Mouse (Mus musculus): ENCODE results near the gene Hikeshi.

GRCm38 (mm10) chr7:89891856-89892255 is 49.1 kb downstream of the Hikeshi start:
- TF ChIP-seq CTCF (IDR thresholded peaks at IDR 0.05; ENCODE audit: extremely low read depth, insufficient read length, insufficient replicate concordance, low read depth, low read length) (peak; percentile 24; the same call in 1 of the 2 replicates), POLR2A (IDR thresholded peaks at IDR 0.05; ENCODE audit: low read depth, low read length) (no peak)
